Mouse (Mus musculus) embryo, embryonic 11.5 days (tissue): ENCODE data around the gene Spryd7.
"Not testable (repeated sequence)": the region's sequence is repeated elsewhere in the genome, so short reads cannot be mapped to it uniquely, and the experiment has no call there.

ENCODE experiments used
- DNase-seq: peaks from one replicate; pipeline ENCODE4 v3.0.0-alpha.2; 2012; ENCODE audit warnings: low read depth, low spot score

Spryd7 gene

DNA sequence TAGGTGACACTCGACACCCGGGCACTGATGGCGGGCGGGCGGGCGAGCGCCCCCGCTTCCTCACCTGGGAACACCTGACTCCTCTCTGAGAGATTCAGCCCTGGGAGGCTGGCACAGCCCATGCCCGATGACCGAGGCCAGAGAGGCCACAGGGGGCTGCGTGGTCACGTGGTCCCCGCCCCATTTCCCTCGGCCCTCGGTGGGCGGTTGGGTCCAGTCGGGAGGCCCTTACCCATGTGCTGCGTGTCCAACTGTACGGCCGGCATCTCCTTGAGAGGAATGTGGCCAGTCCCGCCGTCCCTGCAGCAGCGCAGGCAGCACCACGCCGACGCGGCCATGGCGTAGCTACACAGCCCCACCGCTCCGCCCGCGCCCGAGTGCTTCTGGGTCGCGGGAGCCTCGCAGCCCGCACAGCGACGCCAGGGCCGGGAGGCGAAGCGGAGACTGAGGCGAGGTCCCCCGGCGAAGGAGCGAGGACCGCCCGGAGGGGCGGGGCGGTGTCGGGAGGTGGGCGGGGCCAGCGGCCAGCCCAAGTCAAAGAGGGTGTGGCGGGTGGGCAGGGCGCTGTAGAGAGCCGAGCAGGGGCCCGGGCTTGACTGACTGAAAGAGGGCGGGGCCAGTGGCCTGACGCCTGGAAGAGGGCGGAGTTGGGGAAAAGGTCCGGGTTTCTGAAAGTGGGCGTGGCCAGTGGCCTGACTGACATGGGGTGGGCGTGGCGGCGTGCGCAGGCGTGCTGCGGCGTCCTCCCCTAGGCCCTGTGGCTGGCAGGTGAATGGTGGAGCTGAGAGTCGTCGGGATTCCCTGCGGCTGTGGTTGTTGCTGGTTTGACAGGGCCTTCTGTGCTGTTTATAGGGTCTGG, at the start of gene Spryd7:
Gene Spryd7, minus strand, starts transcription at position 598 of the 859 bp plus-strand sequence.
- peak; percentile 98 for DNase-seq

DNA sequence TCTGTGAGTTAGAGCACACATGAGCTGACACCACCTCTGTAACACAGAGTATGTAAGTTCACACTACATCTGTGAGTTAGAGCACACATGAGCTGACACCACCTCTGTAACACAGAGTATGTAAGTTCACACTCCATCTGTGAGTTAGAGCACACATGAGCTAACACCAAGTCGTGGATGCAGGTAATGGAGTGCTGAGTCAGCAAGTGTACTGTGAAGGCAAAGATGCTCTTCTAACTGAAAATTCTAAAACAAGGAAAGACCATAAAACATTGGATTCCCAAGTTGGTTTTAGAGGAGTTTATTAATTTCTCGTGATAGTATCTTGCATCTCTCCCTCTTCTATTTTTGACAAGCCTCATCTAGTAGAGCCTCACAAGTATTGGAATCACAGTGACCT, 49.4 kb upstream of the Spryd7 start:
- not testable (repeated sequence) for DNase-seq

DNA sequence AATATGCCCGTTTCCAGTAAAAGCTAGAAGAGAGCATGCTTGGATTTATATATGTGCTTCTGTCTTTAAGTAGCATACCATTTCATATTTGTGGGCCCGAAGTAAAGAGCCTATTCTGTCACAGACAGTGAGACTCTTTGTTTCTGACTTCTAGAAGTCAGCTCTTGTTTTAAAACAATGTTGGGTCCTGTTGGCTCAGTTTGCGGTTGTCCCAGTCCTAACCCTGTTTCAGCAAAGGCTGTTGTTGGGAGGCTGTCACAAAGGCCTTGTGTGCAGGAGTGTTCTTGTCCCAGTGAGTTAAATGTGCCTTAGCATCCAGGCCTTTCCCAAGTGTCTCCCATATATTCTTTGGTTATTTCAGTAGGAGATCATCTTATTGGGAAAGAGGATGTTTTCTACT, 47.4 kb upstream of the Spryd7 start:
- DNase-seq, result no peak

DNA sequence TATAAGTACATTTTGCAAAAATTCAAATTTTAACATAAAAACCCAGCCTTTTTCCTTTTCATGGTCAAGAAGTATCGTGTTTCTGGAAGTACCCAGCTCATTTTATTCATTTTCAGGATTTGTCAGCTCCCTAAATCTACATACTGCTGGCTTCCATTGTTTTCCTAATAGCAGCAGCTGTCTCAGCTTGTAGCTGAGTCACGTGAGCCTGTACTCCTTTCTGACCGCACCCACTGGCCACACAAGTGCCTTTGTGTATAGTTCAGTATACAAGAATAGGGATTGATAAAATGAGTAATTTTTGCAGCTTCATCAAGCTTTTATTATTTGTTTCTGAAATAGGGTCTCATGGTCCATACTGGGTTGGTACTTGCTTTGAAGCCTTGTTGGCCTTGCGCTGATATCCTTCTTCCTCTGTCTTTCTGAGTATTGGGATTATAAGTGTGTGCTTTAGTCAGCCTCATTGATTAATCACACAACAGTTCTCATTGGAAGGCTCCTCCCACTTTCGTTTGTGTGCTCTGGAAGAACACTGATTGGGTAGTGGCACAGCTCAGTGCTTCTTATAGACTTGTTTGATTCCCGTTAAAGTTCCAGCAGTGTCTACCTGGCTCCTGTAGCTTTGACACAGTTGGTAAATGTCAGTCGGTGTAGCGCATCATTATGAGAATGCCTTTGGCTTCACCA, 46.5 kb upstream of the Spryd7 start:
- DNase-seq, result no peak

DNA sequence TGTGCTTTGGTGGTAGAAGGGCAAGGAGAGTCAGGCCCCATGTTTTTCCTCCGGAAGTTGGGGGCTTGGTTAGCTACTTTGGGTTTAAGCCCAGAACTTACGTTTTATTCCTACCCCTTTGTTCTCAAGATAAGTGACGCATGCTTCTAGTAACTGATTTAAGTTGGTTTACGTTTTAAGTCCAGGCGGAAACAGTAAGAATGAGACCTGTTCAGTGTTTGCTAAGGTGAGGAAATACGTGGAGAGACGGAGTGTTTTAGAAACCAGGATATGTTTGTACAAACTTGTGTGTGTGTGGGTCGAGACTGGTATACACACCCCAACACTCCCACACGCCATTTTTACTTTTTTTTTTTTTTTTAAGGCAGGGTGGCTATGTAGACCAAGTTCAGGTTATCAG, 44.7 kb upstream of the Spryd7 start:
- DNase-seq, result no peak

DNA sequence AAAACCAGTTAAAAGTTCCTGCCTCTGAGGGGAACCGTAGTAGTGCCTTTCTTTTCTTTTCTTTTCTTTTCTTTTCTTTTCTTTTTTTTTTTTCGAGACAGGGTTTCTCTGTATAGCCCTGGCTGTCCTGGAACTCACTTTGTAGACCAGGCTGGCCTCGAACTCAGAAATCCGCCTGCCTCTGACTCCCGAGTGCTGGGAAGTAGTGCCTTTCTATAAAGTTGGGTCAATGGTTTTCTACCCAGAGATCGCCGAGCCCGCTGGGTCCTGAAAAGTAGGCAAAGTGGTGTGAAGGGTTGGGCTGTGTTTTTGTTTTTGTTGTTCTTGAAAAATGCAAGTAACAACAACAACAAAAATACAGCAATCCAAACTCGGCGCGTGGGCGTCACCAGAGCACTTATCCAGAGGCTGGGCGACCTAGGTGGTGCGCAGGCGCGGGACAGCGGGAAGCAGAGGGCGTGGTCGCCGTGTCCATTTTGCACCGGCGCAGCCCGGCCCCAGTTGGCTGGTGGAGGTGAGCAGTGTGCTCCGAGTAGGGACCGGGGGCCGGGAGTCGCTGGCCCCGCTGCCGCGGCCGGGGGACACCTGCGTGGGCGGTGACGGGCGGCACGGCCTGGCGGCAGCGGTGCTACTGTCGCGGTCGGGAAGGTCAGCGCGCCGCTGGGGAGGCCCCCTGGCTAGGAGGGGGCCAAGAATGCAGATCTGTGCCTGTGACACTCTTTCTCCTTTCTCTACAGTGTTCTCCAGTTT, 42.5 kb upstream of the Spryd7 start:
- DNase-seq, result peak; percentile 83

DNA sequence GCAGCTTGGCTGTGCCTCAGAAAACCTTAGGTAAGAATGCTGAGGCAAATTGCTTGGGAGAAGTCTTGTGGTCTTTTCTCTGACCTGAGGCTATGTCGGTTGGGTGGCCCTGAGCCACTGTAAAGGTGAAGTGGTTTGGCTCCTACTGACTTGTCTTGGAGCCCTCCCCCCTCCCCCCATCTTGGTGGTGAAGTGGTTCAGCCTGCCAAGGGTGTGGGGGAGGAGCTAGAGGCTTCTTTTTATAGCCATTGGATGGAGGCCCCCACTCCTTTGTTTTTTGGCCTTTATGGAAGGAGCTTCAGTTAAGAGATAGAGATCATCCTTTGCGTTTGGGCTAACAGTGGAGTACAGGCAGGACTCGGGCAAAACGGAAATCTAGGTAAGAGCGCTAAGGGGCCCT, 41.3 kb upstream of the Spryd7 start, which contains the start of gene Trim13:
Gene Trim13, plus strand, starts transcription at position 280 of the 400 bp plus-strand sequence.
- DNase-seq, result no peak

DNA sequence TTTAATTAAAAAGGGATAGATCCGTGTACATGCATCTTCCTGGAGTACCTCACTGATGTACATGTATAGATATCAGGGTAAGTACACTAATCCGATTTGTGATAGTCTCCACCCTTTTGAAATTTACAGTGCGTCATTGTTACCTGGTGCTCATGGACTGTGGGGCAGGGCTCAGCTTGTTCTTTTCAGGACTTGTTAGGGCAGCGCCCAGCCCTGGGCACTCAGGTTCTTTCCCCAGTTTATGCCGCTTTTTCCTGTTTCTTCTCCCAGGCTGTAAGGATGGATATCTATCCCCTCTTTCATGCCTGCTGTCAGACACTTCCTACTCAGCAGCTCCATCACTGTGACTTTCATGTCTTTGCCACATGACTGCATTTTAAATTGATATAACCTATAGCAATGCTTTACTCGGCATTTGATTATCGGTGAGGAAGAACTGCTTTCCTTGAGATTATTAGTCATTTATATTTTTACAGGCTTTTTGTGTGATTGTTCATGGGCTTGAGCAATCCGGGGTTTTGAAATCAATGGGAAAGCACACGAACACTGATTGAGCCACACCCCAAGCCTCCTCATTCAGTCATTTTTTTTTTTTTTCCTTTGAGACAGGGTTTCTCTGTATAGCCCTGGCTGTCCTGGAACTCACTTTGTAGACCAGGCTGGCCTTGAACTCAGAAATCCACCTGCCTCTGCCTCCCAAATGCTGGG, 40.2 kb upstream of the Spryd7 start:
- DNase-seq, result no peak

DNA sequence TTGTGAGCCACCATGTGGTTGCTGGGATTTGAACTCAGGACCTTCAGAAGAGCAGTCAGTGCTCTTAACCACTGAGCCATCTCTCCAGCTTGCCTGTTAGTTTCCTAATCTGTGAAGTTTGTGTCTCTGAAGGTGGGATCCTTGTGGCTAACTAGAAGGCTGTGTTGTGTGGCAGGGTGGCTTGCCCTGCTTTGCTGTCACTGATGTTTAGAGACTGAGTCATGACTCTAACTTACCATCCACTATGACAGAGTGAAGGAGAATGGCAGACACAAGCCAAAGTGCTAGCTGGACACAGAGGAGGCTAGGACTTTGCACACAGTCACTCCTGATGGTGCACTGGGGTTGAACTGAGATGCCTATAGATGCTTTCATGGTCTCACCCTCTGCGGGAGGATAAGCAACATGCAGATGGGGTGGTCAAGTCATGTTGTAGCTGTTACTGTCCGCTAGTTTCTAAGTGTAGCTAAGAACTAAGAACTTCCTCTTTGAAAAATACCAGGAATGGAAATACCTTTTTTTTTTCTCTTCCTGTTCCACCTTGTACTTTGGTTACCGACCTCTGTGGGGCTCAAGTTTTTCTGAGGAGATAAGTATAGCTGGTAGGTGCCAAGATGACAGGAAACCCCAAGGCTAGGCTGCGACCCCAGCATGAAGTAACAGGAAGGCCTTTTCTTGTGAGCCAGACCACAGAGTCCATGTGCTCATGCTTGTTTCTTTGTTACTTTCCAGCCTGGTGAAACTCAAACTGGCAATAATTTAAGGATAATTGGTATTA, 32.8 kb upstream of the Spryd7 start:
- no peak for DNase-seq

DNA sequence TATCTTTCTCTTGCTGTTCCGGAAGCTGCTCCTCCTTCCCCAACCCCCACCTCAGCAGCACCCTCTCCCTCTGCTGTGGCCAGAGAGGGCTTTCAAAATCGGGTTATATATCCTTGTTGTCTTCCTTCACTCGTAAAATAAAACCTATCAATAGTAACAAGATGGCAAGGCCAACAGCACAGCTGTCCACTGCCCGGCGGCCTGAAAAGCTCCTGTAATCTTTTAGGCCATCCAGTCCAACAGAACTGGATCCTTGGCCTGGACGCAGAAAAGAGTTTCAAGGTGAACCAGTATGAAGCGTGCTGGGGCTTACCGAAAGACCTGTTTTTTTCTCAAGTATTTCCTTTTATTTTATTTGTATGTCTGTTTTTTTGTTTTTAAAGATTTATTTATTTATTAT, 19.3 kb upstream of the Spryd7 start:
- DNase-seq, result no peak

DNA sequence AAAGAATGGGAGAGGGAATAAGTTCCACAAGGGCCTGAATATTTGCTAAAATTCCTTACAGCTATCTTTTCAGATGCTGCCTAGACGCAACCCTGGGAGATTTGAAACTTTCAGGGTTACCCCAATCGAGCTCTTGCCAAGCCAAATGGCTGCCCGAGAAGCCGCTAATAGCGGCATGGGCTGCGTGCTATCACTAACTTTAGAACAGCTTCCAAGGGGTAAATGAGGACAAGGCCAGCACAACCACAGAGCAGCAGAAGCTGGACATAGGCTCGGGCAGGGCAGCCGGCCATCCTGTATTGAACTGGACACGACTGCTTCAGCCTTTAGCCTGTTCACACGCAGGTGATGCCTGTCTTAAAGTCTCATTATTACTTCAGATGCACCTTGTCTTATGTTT, 18.4 kb upstream of the Spryd7 start:
- DNase-seq, result no peak

DNA sequence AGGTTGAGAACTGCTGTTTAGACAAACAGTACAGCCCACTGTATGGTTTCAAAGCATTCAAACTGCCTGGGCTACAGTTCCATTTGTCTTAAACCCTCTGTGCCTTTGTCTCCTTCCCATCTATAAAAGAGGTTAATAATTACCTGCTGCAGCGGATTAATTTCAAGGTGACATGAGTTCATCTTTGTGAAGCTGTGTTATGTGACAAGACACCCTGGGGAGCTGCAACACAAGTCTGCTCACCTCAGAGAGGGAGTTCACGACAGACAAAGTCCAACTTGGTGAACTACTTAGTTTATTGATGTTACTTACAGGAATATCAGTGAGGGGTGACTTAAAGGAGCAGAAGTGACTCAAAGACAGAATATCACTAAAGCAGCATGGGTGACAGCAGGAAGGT, 15.4 kb upstream of the Spryd7 start:
- no peak for DNase-seq

DNA sequence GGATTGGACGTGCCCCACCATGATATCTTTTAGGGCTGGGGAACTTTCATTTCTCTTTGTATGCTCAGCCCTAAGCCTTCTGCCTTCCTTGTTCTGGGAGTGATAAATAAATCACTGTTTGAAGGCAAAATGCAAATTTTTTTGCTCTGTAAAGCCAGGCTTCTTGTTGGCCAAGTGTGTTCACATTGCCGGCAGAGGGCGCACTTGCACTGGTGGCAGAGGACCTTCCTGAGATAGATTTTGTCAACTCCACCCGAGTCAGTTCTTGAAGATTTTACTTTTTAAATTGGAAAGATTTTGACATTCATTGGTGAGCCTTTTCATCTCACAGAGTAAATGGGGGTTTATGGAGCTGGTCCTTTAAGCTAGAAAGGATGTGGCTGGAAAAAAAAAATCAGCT, 14.7 kb upstream of the Spryd7 start:
- peak; percentile 70 for DNase-seq

DNA sequence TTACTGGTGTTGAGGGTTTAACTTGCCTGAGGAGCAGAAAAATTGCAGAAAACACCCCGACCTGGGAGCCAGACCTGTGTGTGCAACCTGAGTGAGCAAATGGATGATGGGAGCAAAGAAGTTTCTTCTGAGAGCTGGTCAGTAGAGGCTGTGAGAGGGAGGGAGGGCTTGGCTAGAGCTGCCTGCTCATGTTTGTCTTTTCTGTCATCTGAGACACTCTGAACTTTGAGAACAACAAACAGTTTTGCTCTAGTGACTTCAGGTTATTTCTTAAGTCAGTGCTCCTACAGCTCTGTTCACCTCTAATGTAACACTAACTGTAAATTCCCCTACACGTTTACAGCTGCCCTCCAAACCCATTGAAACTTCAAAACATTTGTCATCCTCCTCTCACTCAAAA, 12.7 kb upstream of the Spryd7 start:
- DNase-seq, result no peak

DNA sequence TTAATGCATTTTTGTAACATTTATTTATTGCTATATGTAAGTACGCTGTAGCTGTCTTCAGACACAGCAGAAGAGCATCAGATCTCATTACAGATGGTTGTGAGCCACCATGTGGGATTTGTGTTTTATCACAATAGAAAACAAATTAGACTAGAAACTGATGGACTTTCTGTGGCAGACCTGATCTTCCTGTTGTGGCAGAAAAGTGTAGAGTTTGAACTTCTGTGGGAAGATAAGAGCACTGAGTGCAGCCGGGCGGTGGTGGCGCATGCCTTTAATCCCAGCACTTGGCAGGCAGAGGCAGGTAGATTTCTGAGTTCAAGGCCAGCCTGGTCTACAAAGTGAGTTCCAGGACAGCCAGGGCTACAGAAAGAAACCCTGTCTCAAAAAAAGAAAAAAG, 9.5 kb upstream of the Spryd7 start:
- DNase-seq, result not testable (repeated sequence)

DNA sequence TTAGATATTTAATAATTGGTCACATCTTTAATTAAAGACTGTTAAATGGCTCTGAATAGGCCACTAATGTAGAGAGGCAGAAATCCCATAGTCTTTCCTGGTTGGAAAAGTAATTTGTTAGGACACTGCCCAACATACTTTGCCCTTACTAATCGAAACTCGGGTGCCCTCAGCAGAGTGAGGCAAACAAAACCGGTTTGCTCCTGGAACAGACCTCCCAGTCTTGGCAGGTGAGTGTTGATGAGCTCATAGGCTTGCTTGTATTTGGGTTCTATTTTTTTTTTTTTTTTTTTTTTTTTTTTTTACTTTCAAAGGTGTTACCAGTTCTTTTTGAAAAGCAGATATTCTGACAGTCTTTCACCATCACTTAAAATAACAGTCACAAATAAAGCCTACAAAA, 3.2 kb upstream of the Spryd7 start:
- no peak for DNase-seq

DNA sequence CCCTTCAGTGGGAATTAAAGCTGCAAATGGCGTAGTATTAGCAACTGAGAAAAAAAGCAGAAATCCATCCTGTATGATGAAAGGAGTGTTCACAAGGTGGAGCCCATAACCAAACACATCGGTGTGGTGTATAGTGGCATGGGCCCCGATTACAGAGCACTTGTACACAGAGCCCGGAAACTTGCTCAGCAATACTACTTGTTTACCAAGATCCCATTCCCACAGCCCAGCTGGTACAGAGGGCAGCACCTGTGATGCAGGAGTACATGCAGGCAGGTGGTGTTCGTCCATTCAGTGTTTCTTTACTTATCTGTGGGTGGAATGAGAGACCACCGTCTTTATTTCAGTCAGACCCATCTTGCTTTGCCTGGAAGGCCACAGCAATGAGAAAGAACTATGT, 2.2 kb upstream of the Spryd7 start:
- no peak for DNase-seq

DNA sequence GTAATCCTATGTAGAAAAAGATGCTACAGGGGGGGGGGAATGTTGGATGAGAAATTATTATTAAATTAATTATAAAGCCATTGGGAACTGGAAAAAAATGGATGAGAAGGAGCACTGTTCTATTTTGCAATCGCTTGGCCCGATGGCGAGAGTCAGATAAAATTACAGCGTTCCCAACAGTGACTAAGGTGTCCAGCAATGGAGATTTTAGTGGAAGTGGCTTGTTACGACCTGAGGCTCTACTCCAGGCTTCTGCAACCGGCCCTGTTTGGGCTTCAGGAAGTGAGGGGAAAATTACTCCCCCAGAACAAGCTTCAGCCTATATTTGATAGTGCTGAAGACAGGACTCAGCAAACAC, 776 bp downstream of the Spryd7 start:
- no peak for DNase-seq

DNA sequence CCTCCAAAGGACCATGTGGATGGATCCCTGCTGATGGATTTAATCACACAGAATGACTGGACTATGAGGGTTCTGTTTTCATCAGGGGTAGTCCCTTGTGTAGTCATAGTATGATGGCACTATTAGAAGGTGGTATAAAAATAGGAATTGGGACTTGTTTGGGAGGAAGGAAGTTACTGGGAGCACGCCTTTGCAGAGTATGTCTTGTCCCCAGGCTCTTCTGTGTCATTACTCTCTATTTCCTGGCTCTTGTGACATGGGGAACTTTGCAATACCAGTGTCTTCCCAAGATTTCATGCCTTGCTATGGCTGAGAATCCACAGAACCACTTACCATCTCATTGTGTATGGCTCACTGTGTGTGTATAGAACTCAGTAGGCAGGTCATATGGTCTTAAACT, 8.1 kb downstream of the Spryd7 start:
- DNase-seq, result no peak

DNA sequence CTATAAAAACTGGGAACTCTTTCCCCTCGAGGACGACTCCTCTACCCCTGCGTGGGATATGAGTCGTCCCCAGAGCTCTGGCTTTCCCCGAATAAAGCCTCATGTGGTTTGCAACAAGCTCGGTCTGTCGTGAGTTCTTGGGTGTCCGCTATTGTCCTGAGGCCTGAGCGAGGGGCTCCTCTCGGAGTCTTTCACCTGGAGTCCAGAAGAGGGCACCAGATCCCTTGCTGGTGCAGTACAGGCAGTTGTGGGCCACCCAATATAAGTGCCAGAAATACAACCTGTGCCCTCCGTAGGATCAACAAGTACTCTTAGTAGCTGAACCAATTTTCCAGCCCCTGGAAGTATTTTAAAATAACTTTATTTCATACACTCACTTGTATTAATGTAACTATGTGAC, 18.9 kb downstream of the Spryd7 start:
- DNase-seq, result not testable (repeated sequence)

DNA sequence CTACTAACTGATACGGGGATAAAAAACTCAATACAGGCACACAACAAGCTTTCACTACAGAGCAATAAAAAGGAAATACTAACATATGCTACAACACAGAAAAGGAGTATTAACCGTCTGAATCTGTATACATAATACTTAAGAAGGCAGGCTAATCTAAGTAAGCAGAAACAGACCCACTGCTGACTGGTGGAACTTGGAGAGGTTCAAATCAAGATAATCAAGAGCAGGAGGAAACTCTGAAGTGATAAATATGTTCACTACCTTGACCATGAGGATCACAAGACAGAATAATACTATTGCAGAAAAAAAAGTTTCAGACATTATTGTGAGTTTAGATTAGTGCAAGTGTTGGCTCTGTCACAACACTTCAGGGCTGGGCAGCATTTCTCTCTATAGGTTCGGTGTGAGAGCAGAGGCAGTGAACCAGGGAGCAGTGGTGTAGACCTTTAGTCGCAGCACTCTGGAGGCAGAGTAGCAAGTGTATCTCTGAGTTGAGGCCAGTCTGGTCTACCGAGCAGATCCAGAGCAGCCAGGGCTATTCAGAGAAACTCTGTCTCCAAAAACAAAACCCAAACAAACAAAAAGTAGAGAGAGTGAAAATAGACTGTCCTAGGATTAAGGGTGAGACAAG, 19.9 kb downstream of the Spryd7 start:
- DNase-seq, result no peak
